Mouse (Mus musculus): ENCODE results near the gene Syt5.

Syt5 gene

GRCm38 (mm10) chr7:4499034-4499433 is 48.3 kb downstream of the Syt5 start:
- no peak for DNase-seq (ENCODE audit: low spot score)

GRCm38 (mm10) chr7:4498251-4498650 is 49.1 kb downstream of the Syt5 start:
- no peak for DNase-seq (ENCODE audit: low spot score)

- no peak for DNase-seq (ENCODE audit: low spot score)
These were observed 50.0 kb downstream of the Syt5 start for GRCm38 (mm10) chr7:4497271-4497903.

GRCm38 (mm10) chr7:4496468-4496867 is 50.9 kb downstream of the Syt5 start:
- DNase-seq (ENCODE audit: low spot score) = no peak

GRCm38 (mm10) chr7:4493991-4494390 is 53.4 kb downstream of the Syt5 start:
- DNase-seq (ENCODE audit: low spot score) = no peak

- DNase-seq (ENCODE audit: low spot score) = no peak
These were observed 54.8 kb downstream of the Syt5 start for GRCm38 (mm10) chr7:4492284-4493224.

- DNase-seq (ENCODE audit: low spot score) = no peak
These were observed 56.0 kb downstream of the Syt5 start for GRCm38 (mm10) chr7:4491308-4491707.

Measured in left cerebral cortex, adult 11 months (tissue).